In the genomic region with DNA sequence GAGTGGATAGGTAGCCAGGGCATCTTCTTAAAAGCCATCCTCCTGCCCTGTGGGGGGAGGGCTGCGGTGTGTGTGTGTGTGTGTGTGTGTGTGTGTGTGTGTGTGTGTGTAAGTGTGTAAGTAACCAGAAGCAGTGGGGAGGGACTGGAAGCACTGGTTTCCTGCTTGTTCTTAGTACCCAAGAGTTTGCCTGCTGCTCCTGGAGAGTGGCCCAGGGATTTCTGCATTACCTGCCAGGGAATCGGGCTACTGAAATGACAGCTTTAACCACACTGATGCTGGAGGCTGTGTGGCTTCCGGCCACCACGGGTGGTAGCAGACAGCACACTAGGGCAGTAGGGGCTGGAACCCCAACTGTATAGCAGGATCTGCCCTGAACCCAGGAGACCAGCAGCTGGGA, we compare ENCODE assay signal across 10 mouse cellular contexts. TPM values are rescaled to one million over a fixed set of nuclear protein-coding genes. Genes with fewer than 3 reads are reported as not detected.
DNase-seq lines count a peak whose midpoint lies in the region; ATAC-seq and TF ChIP-seq lines count a peak whose summit lies in the region.
"Had no signal": no experiment of that assay in that cellular context is flagged by ENCODE, and none has a peak within 500 bp of the region (broad histone marks: within the 10 kb centered on the region; RNA-seq: fewer than 3 reads in every experiment).

No protein-coding gene starts in this region.

- TF ChIP-seq CTCF in CH12.LX (conservative IDR thresholded peaks at IDR 0.05 in 1 of 2, IDR thresholded peaks at IDR 0.05 in 1 of 2; ENCODE audit: low read depth in 2 of 2, low read length in 2 of 2) = no peak
- TF ChIP-seq CTCF in G1E (IDR thresholded peaks at IDR 0.05; ENCODE audit: low read depth, low read length) = no peak

- no peak for DNase-seq in heart, adult 9 months (ENCODE audit: low spot score in 2 of 2)
- DNase-seq in CH12.LX (ENCODE audit: extremely low read depth) (no peak), G1E (ENCODE audit: low spot score) (no peak)
- DNase-seq in kidney, postnatal 10 days = no peak
- DNase-seq in gastrocnemius, postnatal 36 days = no peak
- DNase-seq: adrenal gland, adult 8-10 months; embryo, embryonic 11 days had no signal

- no peak for ATAC-seq in heart, embryonic 15.5 days (replicated peaks; ENCODE audit: insufficient number of reproducible peaks, insufficient read depth, low FRiP score, low read depth)
- ATAC-seq in G1E (ENCODE audit: extremely low read depth, insufficient number of reproducible peaks, low FRiP score, poor library complexity, severe bottlenecking) = no peak
- ATAC-seq in liver, embryonic 16.5 days (ENCODE audit: low read depth) = no peak
- ATAC-seq: inflammation-experienced regulatory T-cells, adult 6 months had no signal

- 66% methylated on average over 4 of the region's 4 CpGs for WGBS in heart, embryonic 15.5 days
- 56% methylated on average over 4 of the region's 4 CpGs for WGBS in liver, embryonic 16.5 days (ENCODE audit: insufficient replicate concordance)

- dilution Hi-C loops in CH12.LX (cut with MboI; ENCODE audit: extremely low pct_ligation_motif_present, extremely low pct_unique_long_range_greater_than_20kb, low sequenced_read_pairs) = no loop called here

- in situ Hi-C loops in CH12.LX (cut with MboI; ENCODE audit: low pct_ligation_motif_present, low pct_unique_long_range_greater_than_20kb, low sequenced_read_pairs) = no loop called here

- no peak for TF ChIP-seq RAD21 in CH12.LX (IDR thresholded peaks at IDR 0.05; ENCODE audit: low read depth, low read length)

- peak overlapping the region; percentile 88 for H3K4me2 ChIP-seq in heart, embryonic 15.5 days
- peak overlapping the region; percentile 10 for H3K4me2 ChIP-seq in CH12.LX (ENCODE audit: insufficient read depth, low read depth, poor library complexity, severe bottlenecking)
- peak overlapping the region; percentile 64 for H3K4me2 ChIP-seq in liver, embryonic 16.5 days (ENCODE audit: low read depth, low read length)

- H3K27me3 ChIP-seq in heart, embryonic 15.5 days = no peaks in the 10 kb centered on the region
- H3K27me3 ChIP-seq in CH12.LX (replicated peaks) = no peaks in the 10 kb centered on the region
- H3K27me3 ChIP-seq in G1E (ENCODE audit: insufficient read depth, low read length) = no peaks in the 10 kb centered on the region
- H3K27me3 ChIP-seq in liver, embryonic 16.5 days (ENCODE audit: control insufficient read depth, insufficient read depth, low read depth, low read length) = no peaks in the 10 kb centered on the region

- intact Hi-C loops in gastrocnemius, postnatal 36 days (cut with DNase I) = no loop called here

- H3K4me3 ChIP-seq in heart, embryonic 15.5 days = no peak overlapping the region
- H3K4me3 ChIP-seq in CH12.LX (replicated peaks in 1 of 3; ENCODE audit: low read depth in 2 of 3, low read length in 2 of 3, poor library complexity in 1 of 3) (peak overlapping the region in 1 of 3 experiments; percentile 84), G1E (ENCODE audit: low read depth, low read length) (peak overlapping the region; percentile 83; the same call in 1 of the 2 replicates)
- peak overlapping the region; percentile 98 for H3K4me3 ChIP-seq in liver, embryonic 16.5 days (ENCODE audit: low read depth, low read length)

- H3K36me3 ChIP-seq in heart, embryonic 15.5 days = no peaks in the 10 kb centered on the region
- H3K36me3 ChIP-seq in CH12.LX (replicated peaks in 1 of 2; ENCODE audit: control insufficient read depth in 1 of 2, insufficient read depth in 1 of 2, low read length in 1 of 2) (peaks cover 0 to 21% of the 10 kb centered on the region in 2 experiments), G1E (replicated peaks) (peaks cover 35% of the 10 kb centered on the region)
- peaks cover 2% of the 10 kb centered on the region; the same call in 1 of the 2 replicates for H3K36me3 ChIP-seq in liver, embryonic 16.5 days (ENCODE audit: control insufficient read depth, insufficient read depth)

- TF ChIP-seq EP300 in CH12.LX (IDR thresholded peaks at IDR 0.05; ENCODE audit: low read length) = no peak

- no peak overlapping the region for H3K9ac ChIP-seq in heart, embryonic 15.5 days
- H3K9ac ChIP-seq in CH12.LX (ENCODE audit: insufficient read depth, low read depth) = no peak overlapping the region
- peak overlapping the region; percentile 99 for H3K9ac ChIP-seq in liver, embryonic 16.5 days (ENCODE audit: low read depth, low read length)

- H3K79me2 ChIP-seq in CH12.LX (replicated peaks; ENCODE audit: control insufficient read depth, extremely low read depth, insufficient read depth, poor library complexity, severe bottlenecking) = no peaks in the 10 kb centered on the region; the same call in 1 of the 2 replicates

- H3K4me1 ChIP-seq in heart, embryonic 15.5 days (replicated peaks) = peaks cover 38% of the 10 kb centered on the region
- peaks cover 8 to 14% of the 10 kb centered on the region in 2 experiments; a peak in 3 of 4 replicates for H3K4me1 ChIP-seq in CH12.LX (ENCODE audit: control insufficient read depth in 1 of 2, insufficient read depth in 2 of 2)
- peaks cover 78% of the 10 kb centered on the region for H3K4me1 ChIP-seq in G1E (ENCODE audit: insufficient read depth, low read depth, low read length)
- peaks cover 55% of the 10 kb centered on the region for H3K4me1 ChIP-seq in liver, embryonic 16.5 days (ENCODE audit: control insufficient read depth, low read depth, low read length)

- no peak for TF ChIP-seq POLR2A in CH12.LX (IDR thresholded peaks at IDR 0.05; ENCODE audit: low read depth, low read length)

- H3K9me3 ChIP-seq in heart, embryonic 15.5 days (replicated peaks) = no peaks in the 10 kb centered on the region
- no peaks in the 10 kb centered on the region for H3K9me3 ChIP-seq in CH12.LX (replicated peaks; ENCODE audit: low read length)
- H3K9me3 ChIP-seq in G1E (replicated peaks) = no peaks in the 10 kb centered on the region
- H3K9me3 ChIP-seq in liver, embryonic 16.5 days (replicated peaks; ENCODE audit: control insufficient read depth, low read length) = no peaks in the 10 kb centered on the region

- H3K27ac ChIP-seq in heart, embryonic 15.5 days = no peak overlapping the region
- no peak overlapping the region for H3K27ac ChIP-seq in CH12.LX (ENCODE audit: insufficient read depth, low read depth)
- H3K27ac ChIP-seq in liver, embryonic 16.5 days (ENCODE audit: low read length) = peak overlapping the region; percentile 90

TF ChIP-seq in CH12.LX, 34 proteins besides CTCF, POLR2A, EP300 and RAD21 (continues in another document):
- TF ChIP-seq MAFK (IDR thresholded peaks at IDR 0.05; ENCODE audit: insufficient replicate concordance, low read length) = no peak
- no peak for TF ChIP-seq E2F4 (IDR thresholded peaks at IDR 0.05; ENCODE audit: insufficient replicate concordance, low read depth, low read length)
- no peak for TF ChIP-seq ELF1 (IDR thresholded peaks at IDR 0.05; ENCODE audit: low read depth, low read length)
- no peak for TF ChIP-seq RCOR1 (conservative IDR thresholded peaks at IDR 0.05; ENCODE audit: low read depth, low read length)

RNA-seq across cellular contexts. Expression of gene Otub2, which starts 1.5 kb away (rescaled TPM):
- polyA plus RNA-seq in heart, embryonic 15.5 days (2015; fragmentation: Nextera tagmentation; extraction: Ambion mirVana) = 9.9 and 11.2 TPM in 2 replicates
- total RNA-seq in CH12.LX (2012; rRNA removed) (5.4 and 11.5 TPM in 2 replicates), CH12.LX (2014; rRNA removed) (6.8 and 7.6 TPM in 2 replicates), G1E (2014; fragmentation: Nextera tagmentation) (18.9 and 25.2 TPM in 2 replicates), G1E (2017) (15.2 and 18.1 TPM in 2 replicates)
- polyA plus RNA-seq in CH12.LX (2012; ENCODE audit: insufficient read length, low read depth) (3.0 and 3.1 TPM in 2 replicates), G1E (2012) (4.6 and 5.2 TPM in 2 replicates)
- 29.4 and 31.4 TPM in 2 replicates for polyA plus RNA-seq in liver, embryonic 16.5 days (2015; fragmentation: Nextera tagmentation; extraction: Ambion mirVana)
- 1 to 10 TPM; 1.8 to 4.5 TPM for total RNA-seq in gastrocnemius, postnatal 36 days (2021)

RNA-seq across cellular contexts. Expression of gene 9330161L09Rik, which starts 17.6 kb away (rescaled TPM):
- polyA plus RNA-seq in heart, embryonic 15.5 days (2015; fragmentation: Nextera tagmentation; extraction: Ambion mirVana) = 0.19 and 0.42 TPM in 2 replicates
- total RNA-seq in CH12.LX (2012; rRNA removed) (0.34 and 1.2 TPM in 2 replicates), CH12.LX (2014; rRNA removed) (0.24 and 0.50 TPM in 2 replicates), G1E (2014; fragmentation: Nextera tagmentation) (6.9 and 8.1 TPM in 2 replicates), G1E (2017) (2.1 and 2.8 TPM in 2 replicates)
- polyA plus RNA-seq in CH12.LX (2012; ENCODE audit: insufficient read length, low read depth) (0.33 and 0.54 TPM in 2 replicates), G1E (2012) (0.05 TPM in 1 of 2 replicates, not detected in the other)
- polyA plus RNA-seq in liver, embryonic 16.5 days (2015; fragmentation: Nextera tagmentation; extraction: Ambion mirVana) = 0.11 TPM in 1 of 2 replicates, not detected in the other
- under 1 TPM in 1 of 2 experiments, not detected in 1; 0.71 TPM for total RNA-seq in gastrocnemius, postnatal 36 days (2021)

RNA-seq across cellular contexts. Expression of gene Asb2, which starts 34.2 kb away (rescaled TPM):
- polyA plus RNA-seq in heart, embryonic 15.5 days (2015; fragmentation: Nextera tagmentation; extraction: Ambion mirVana) = 194 and 219 TPM in 2 replicates
- total RNA-seq in CH12.LX (2012; rRNA removed) (4.1 and 5.5 TPM in 2 replicates), CH12.LX (2014; rRNA removed) (5.3 and 6.2 TPM in 2 replicates), G1E (2014; fragmentation: Nextera tagmentation) (not detected in 2 replicates), G1E (2017) (0.05 TPM in 1 of 2 replicates, not detected in the other)
- polyA plus RNA-seq in CH12.LX (2012; ENCODE audit: insufficient read length, low read depth) (2.7 and 3.0 TPM in 2 replicates), G1E (2012) (not detected in 2 replicates)
- polyA plus RNA-seq in liver, embryonic 16.5 days (2015; fragmentation: Nextera tagmentation; extraction: Ambion mirVana) = 3.8 and 4.5 TPM in 2 replicates
- total RNA-seq in gastrocnemius, postnatal 36 days (2021) = 100 to 1,000 TPM; 344 to 526 TPM

RNA-seq across cellular contexts. Expression of gene Ddx24, which starts 35.6 kb away (rescaled TPM):
- 56.9 and 79.8 TPM in 2 replicates for polyA plus RNA-seq in heart, embryonic 15.5 days (2015; fragmentation: Nextera tagmentation; extraction: Ambion mirVana)
- total RNA-seq in CH12.LX (2012; rRNA removed) = 76.2 and 91.3 TPM in 2 replicates
- total RNA-seq in CH12.LX (2014; rRNA removed) = 83.0 and 87.9 TPM in 2 replicates
- polyA plus RNA-seq in CH12.LX (2012; ENCODE audit: insufficient read length, low read depth) = 125 and 150 TPM in 2 replicates
- 243 and 249 TPM in 2 replicates for total RNA-seq in G1E (2014; fragmentation: Nextera tagmentation)
- total RNA-seq in G1E (2017) = 227 and 244 TPM in 2 replicates
- polyA plus RNA-seq in G1E (2012) = 38.8 and 66.8 TPM in 2 replicates
- polyA plus RNA-seq in liver, embryonic 16.5 days (2015; fragmentation: Nextera tagmentation; extraction: Ambion mirVana) = 33.8 and 40.9 TPM in 2 replicates
- 10 to 100 TPM; 51.2 to 66.7 TPM for total RNA-seq in gastrocnemius, postnatal 36 days (2021)

RNA-seq across cellular contexts. Expression of gene Ifi27, which starts 44.0 kb away (rescaled TPM):
- 38.0 and 54.9 TPM in 2 replicates for polyA plus RNA-seq in heart, embryonic 15.5 days (2015; fragmentation: Nextera tagmentation; extraction: Ambion mirVana)
- total RNA-seq in CH12.LX (2012; rRNA removed) (143 and 198 TPM in 2 replicates), CH12.LX (2014; rRNA removed) (135 and 150 TPM in 2 replicates), G1E (2014; fragmentation: Nextera tagmentation) (151 and 164 TPM in 2 replicates), G1E (2017) (335 and 374 TPM in 2 replicates)
- polyA plus RNA-seq in CH12.LX (2012; ENCODE audit: insufficient read length, low read depth) (132 and 142 TPM in 2 replicates), G1E (2012) (16.9 and 22.2 TPM in 2 replicates)
- polyA plus RNA-seq in liver, embryonic 16.5 days (2015; fragmentation: Nextera tagmentation; extraction: Ambion mirVana) = 16.2 and 20.8 TPM in 2 replicates
- 10 to 100 TPM; 48.9 to 70.6 TPM for total RNA-seq in gastrocnemius, postnatal 36 days (2021)

Comparison
In these comparisons a context has a peak if more than half of its experiments do, and no peak if none do; other contexts are left out.
1. H3K4me2 ChIP-seq: peak in every context shown above with its lines; median percentile 88 in heart, embryonic 15.5 days; 64 in liver, embryonic 16.5 days; 10 in CH12.LX.
2. RNA of gene Asb2, which starts 34.2 kb away (polyA plus RNA-seq): 194 to 219 TPM in heart, embryonic 15.5 days; 3.8 to 4.5 TPM in liver, embryonic 16.5 days, 2.7 to 3.0 TPM in CH12.LX and not detected in G1E; every median in the first group is over 10 times any median in the second.